Mouse (Mus musculus): ENCODE data around the gene Sctr. TPM values are rescaled to one million over a fixed set of nuclear protein-coding genes. Genes with fewer than 3 reads are reported as not detected.

The Sctr gene
- polyA plus RNA-seq, 1 experiment from 2014 or later = 1.3 TPM

- Histone ChIP-seq H3K4me2 (ENCODE audit: low read length) (no peak overlapping the region), H3K4me1 (replicated peaks; ENCODE audit: control insufficient read depth, insufficient read depth, low read length) (no peaks in the 10 kb centered on the region), H3K27me3 (replicated peaks; ENCODE audit: control insufficient read depth, insufficient read depth, low read length) (no peaks in the 10 kb centered on the region), H3K27ac (ENCODE audit: low read depth) (no peak overlapping the region), H3K9me3 (ENCODE audit: control insufficient read depth, low read length) (no peaks in the 10 kb centered on the region), H3K4me3 (ENCODE audit: low read depth, low read length) (no peak overlapping the region), H3K36me3 (ENCODE audit: control insufficient read depth, insufficient read depth, low read length) (no peaks in the 10 kb centered on the region), H3K9ac (ENCODE audit: low read length) (no peak overlapping the region)
- DNase-seq (ENCODE audit: low spot score) (no peak), ATAC-seq (replicated peaks; ENCODE audit: low FRiP score, low TSS enrichment, low read depth) (no peak)
- 76% methylated on average over 3 of the region's 3 CpGs for WGBS
Measured at GRCm38 (mm10) chr1:120066625-120067024, 59.9 kb downstream of the Sctr start.

GRCm38 (mm10) chr1:120069120-120069519, 62.4 kb downstream of the Sctr start:
- peaks cover 6% of the 10 kb centered on the region for H3K4me1 ChIP-seq (replicated peaks; ENCODE audit: control insufficient read depth, insufficient read depth, low read length)

GRCm38 (mm10) chr1:120070168-120070567, 63.5 kb downstream of the Sctr start:
- WGBS = 52% methylated on average over 6 of the region's 6 CpGs
- Histone ChIP-seq H3K4me3 (ENCODE audit: low read depth, low read length) (no peak overlapping the region), H3K27me3 (replicated peaks; ENCODE audit: control insufficient read depth, insufficient read depth, low read length) (0 out of 2 replicates have a peak, but pooled peaks cover 5% of the 10 kb centered on the region), H3K4me1 (replicated peaks; ENCODE audit: control insufficient read depth, insufficient read depth, low read length) (peaks cover 6% of the 10 kb centered on the region), H3K4me2 (ENCODE audit: low read length) (no peak overlapping the region), H3K27ac (ENCODE audit: low read depth) (no peak overlapping the region), H3K9me3 (ENCODE audit: control insufficient read depth, low read length) (no peaks in the 10 kb centered on the region), H3K9ac (ENCODE audit: low read length) (no peak overlapping the region), H3K36me3 (ENCODE audit: control insufficient read depth, insufficient read depth, low read length) (no peaks in the 10 kb centered on the region)
- no peak for ATAC-seq (replicated peaks; ENCODE audit: low FRiP score, low TSS enrichment, low read depth)
- DNase-seq (ENCODE audit: low spot score) = no peak

More at GRCm38 (mm10) chr1:120069120-120069519, 62.4 kb downstream of the Sctr start:
- no peak for ATAC-seq (replicated peaks; ENCODE audit: low FRiP score, low TSS enrichment, low read depth)
- no peak overlapping the region for H3K27ac ChIP-seq (ENCODE audit: low read depth)
- no peak for DNase-seq (ENCODE audit: low spot score)
- no peak overlapping the region for H3K4me3 ChIP-seq (ENCODE audit: low read depth, low read length)
- H3K36me3 ChIP-seq (ENCODE audit: control insufficient read depth, insufficient read depth, low read length) = no peaks in the 10 kb centered on the region
- H3K9me3 ChIP-seq (ENCODE audit: control insufficient read depth, low read length) = no peaks in the 10 kb centered on the region
- H3K9ac ChIP-seq (ENCODE audit: low read length) = no peak overlapping the region
- no peak overlapping the region for H3K4me2 ChIP-seq (ENCODE audit: low read length)
- WGBS = 80% methylated on average over 5 of the region's 5 CpGs
- 0 out of 2 replicates have a peak, but pooled peaks cover 5% of the 10 kb centered on the region for H3K27me3 ChIP-seq (replicated peaks; ENCODE audit: control insufficient read depth, insufficient read depth, low read length)

- Histone ChIP-seq H3K9me3 (ENCODE audit: control insufficient read depth, low read length) (no peaks in the 10 kb centered on the region), H3K27me3 (replicated peaks; ENCODE audit: control insufficient read depth, insufficient read depth, low read length) (0 out of 2 replicates have a peak, but pooled peaks cover 5% of the 10 kb centered on the region), H3K36me3 (ENCODE audit: control insufficient read depth, insufficient read depth, low read length) (no peaks in the 10 kb centered on the region), H3K4me1 (replicated peaks; ENCODE audit: control insufficient read depth, insufficient read depth, low read length) (peaks cover 6% of the 10 kb centered on the region), H3K27ac (ENCODE audit: low read depth) (no peak overlapping the region), H3K4me2 (ENCODE audit: low read length) (no peak overlapping the region), H3K9ac (ENCODE audit: low read length) (no peak overlapping the region), H3K4me3 (ENCODE audit: low read depth, low read length) (no peak overlapping the region)
- WGBS = 86% methylated on average over 4 of the region's 4 CpGs
- no peak for ATAC-seq (replicated peaks; ENCODE audit: low FRiP score, low TSS enrichment, low read depth)
- DNase-seq (ENCODE audit: low spot score) = no peak
Measured at GRCm38 (mm10) chr1:120071133-120071532, 64.4 kb downstream of the Sctr start.

- Histone ChIP-seq H3K27ac (ENCODE audit: low read depth) (no peak overlapping the region), H3K27me3 (replicated peaks; ENCODE audit: control insufficient read depth, insufficient read depth, low read length) (0 out of 2 replicates have a peak, but pooled peaks cover 5% of the 10 kb centered on the region), H3K4me3 (ENCODE audit: low read depth, low read length) (peak overlapping the region; percentile 28), H3K4me2 (ENCODE audit: low read length) (peak overlapping the region; percentile 72), H3K36me3 (ENCODE audit: control insufficient read depth, insufficient read depth, low read length) (no peaks in the 10 kb centered on the region), H3K4me1 (replicated peaks; ENCODE audit: control insufficient read depth, insufficient read depth, low read length) (peaks cover 6% of the 10 kb centered on the region), H3K9me3 (ENCODE audit: control insufficient read depth, low read length) (no peaks in the 10 kb centered on the region), H3K9ac (ENCODE audit: low read length) (no peak overlapping the region)
- DNase-seq (ENCODE audit: low spot score) = peak; percentile 68
- 6% methylated on average over 16 of the region's 16 CpGs for WGBS
- no peak for ATAC-seq (replicated peaks; ENCODE audit: low FRiP score, low TSS enrichment, low read depth)
Measured at GRCm38 (mm10) chr1:120072900-120073299, 66.2 kb downstream of the Sctr start.

- Histone ChIP-seq H3K27me3 (replicated peaks; ENCODE audit: control insufficient read depth, insufficient read depth, low read length) (0 out of 2 replicates have a peak, but pooled peaks cover 5% of the 10 kb centered on the region), H3K4me3 (ENCODE audit: low read depth, low read length) (peak within 1 kb of the TSS; percentile 28), H3K36me3 (ENCODE audit: control insufficient read depth, insufficient read depth, low read length) (no peaks in the 10 kb centered on the region), H3K4me1 (replicated peaks; ENCODE audit: control insufficient read depth, insufficient read depth, low read length) (peaks cover 6% of the 10 kb centered on the region), H3K9me3 (ENCODE audit: control insufficient read depth, low read length) (no peaks in the 10 kb centered on the region), H3K27ac (ENCODE audit: low read depth) (no peak within 1 kb of the TSS), H3K4me2 (ENCODE audit: low read length) (peak within 1 kb of the TSS; percentile 72), H3K9ac (ENCODE audit: low read length) (peak within 1 kb of the TSS; percentile 31)
- DNase-seq (ENCODE audit: low spot score) (peak; percentile 79), ATAC-seq (replicated peaks; ENCODE audit: low FRiP score, low TSS enrichment, low read depth) (peak; percentile 81)
- WGBS = 3% methylated on average over 40 of the region's 40 CpGs
Measured at GRCm38 (mm10) chr1:120073519-120074306, 67.0 kb downstream of the Sctr start, which contains the start of gene Tmem37. TSS of gene Tmem37 (minus strand) at chr1:120074074.

- Histone ChIP-seq H3K36me3 (ENCODE audit: control insufficient read depth, insufficient read depth, low read length) (no peaks in the 10 kb centered on the region), H3K4me3 (ENCODE audit: low read depth, low read length) (no peak overlapping the region), H3K27me3 (replicated peaks; ENCODE audit: control insufficient read depth, insufficient read depth, low read length) (0 out of 2 replicates have a peak, but pooled peaks cover 5% of the 10 kb centered on the region), H3K9me3 (ENCODE audit: control insufficient read depth, low read length) (no peaks in the 10 kb centered on the region), H3K9ac (ENCODE audit: low read length) (no peak overlapping the region), H3K27ac (ENCODE audit: low read depth) (no peak overlapping the region), H3K4me2 (ENCODE audit: low read length) (peak overlapping the region; percentile 72), H3K4me1 (replicated peaks; ENCODE audit: control insufficient read depth, insufficient read depth, low read length) (peaks cover 6% of the 10 kb centered on the region)
- 29% methylated on average over 4 of the region's 4 CpGs for WGBS
- ATAC-seq (replicated peaks; ENCODE audit: low FRiP score, low TSS enrichment, low read depth) = no peak
- DNase-seq (ENCODE audit: low spot score) = no peak
Measured at GRCm38 (mm10) chr1:120074307-120074702, 67.6 kb downstream of the Sctr start.

GRCm38 (mm10) chr1:120074931-120075330, 68.2 kb downstream of the Sctr start:
- 79% methylated on average over 4 of the region's 4 CpGs for WGBS
- no peak overlapping the region for H3K27ac ChIP-seq (ENCODE audit: low read depth)
- no peak overlapping the region for H3K4me3 ChIP-seq (ENCODE audit: low read depth, low read length)

More at GRCm38 (mm10) chr1:120074931-120075330, 68.2 kb downstream of the Sctr start:
- H3K9me3 ChIP-seq (ENCODE audit: control insufficient read depth, low read length) = no peaks in the 10 kb centered on the region
- 0 out of 2 replicates have a peak, but pooled peaks cover 5% of the 10 kb centered on the region for H3K27me3 ChIP-seq (replicated peaks; ENCODE audit: control insufficient read depth, insufficient read depth, low read length)
- no peak overlapping the region for H3K9ac ChIP-seq (ENCODE audit: low read length)
- H3K36me3 ChIP-seq (ENCODE audit: control insufficient read depth, insufficient read depth, low read length) = no peaks in the 10 kb centered on the region
- ATAC-seq (replicated peaks; ENCODE audit: low FRiP score, low TSS enrichment, low read depth) = no peak
- H3K4me1 ChIP-seq (replicated peaks; ENCODE audit: control insufficient read depth, insufficient read depth, low read length) = peaks cover 6% of the 10 kb centered on the region
- no peak overlapping the region for H3K4me2 ChIP-seq (ENCODE audit: low read length)
- DNase-seq (ENCODE audit: low spot score) = no peak
